Mouse (Mus musculus) myocyte (in vitro differentiated cells): ENCODE measurements at regions not wholly inside any gene's neighbourhood (a gene's known extent, or its start where the extent isn't known, plus 50 kb on each side); places are given as distances from the start of the nearest gene placed in this dataset.

ENCODE experiments used
- E2F4 ChIP-seq: IDR thresholded peaks from one replicate; pipeline ENCODE4 v1.6.1; 2011; ENCODE audit warnings: mild to moderate bottlenecking, control low read depth, moderate library complexity; ENCODE audit not compliant: insufficient read depth
- MAX ChIP-seq: IDR thresholded peaks from one replicate; pipeline ENCODE4 v1.6.1; 2011; ENCODE audit warnings: low read depth, mild to moderate bottlenecking, control low read depth
- MYOD1 ChIP-seq, 3 experiments: IDR thresholded peaks; one replicate each; pipeline ENCODE4 v1.6.1; 2011; ENCODE audit warnings: control low read depth in 2 of 3, low read depth in 2 of 3, mild to moderate bottlenecking in 2 of 3, moderate library complexity in 1 of 3; ENCODE audit not compliant: insufficient read length in 2 of 3, control insufficient read depth in 1 of 3
- POLR2A ChIP-seq: IDR thresholded peaks from one replicate; pipeline ENCODE4 v1.6.1; 2011; ENCODE audit warnings: low read depth, mild to moderate bottlenecking, control low read depth, moderate library complexity; ENCODE audit not compliant: insufficient read length
- TCF12 ChIP-seq: IDR thresholded peaks from one replicate; pipeline ENCODE4 v1.6.1; 2011; ENCODE audit warnings: mild to moderate bottlenecking, control low read depth; ENCODE audit not compliant: poor library complexity, insufficient read depth, severe bottlenecking
- USF1 ChIP-seq: IDR thresholded peaks from one replicate; pipeline ENCODE4 v1.6.1; 2011; ENCODE audit warnings: low read depth, mild to moderate bottlenecking, control low read depth, moderate library complexity

- no peak for TF ChIP-seq POLR2A
- no peak for TF ChIP-seq E2F4
- no peak for TF ChIP-seq MAX
- no peak for TF ChIP-seq TCF12
- no peak for TF ChIP-seq USF1
- TF ChIP-seq MYOD1 (IDR thresholded peaks at IDR 0.05; ENCODE audit: control insufficient read depth in 1 of 3, insufficient read length in 2 of 3, low read depth in 2 of 3), result no peak
Measured at GRCm38 (mm10) chr5:97594081-97594480, 137.3 kb upstream of the Gk2 start.
